8 mouse cellular contexts compared by ENCODE assay signal in genomic region chr9:15307257-15307656, GRCm38 (mm10). TPM values are rescaled to one million over a fixed set of nuclear protein-coding genes. Genes with fewer than 3 reads are reported as not detected.
A peak's percentile ranks its signal among the peaks of the same experiment; 100 is the strongest.
DNase-seq lines count a peak whose midpoint lies in the region; ATAC-seq lines count a peak whose summit lies in the region.

No protein-coding gene starts in this region.

- no peak for ATAC-seq in heart, embryonic 16.5 days (replicated peaks; ENCODE audit: extremely low read depth, insufficient read depth, low FRiP score)
- ATAC-seq in hindbrain, embryonic 14.5 days (ENCODE audit: low FRiP score): no peak
- ATAC-seq in midbrain, embryonic 13.5 days: no peak

- no peaks in the 10 kb centered on the region for H3K9me3 ChIP-seq in heart, embryonic 16.5 days (replicated peaks; ENCODE audit: control insufficient read depth, low read length)
- no peaks in the 10 kb centered on the region for H3K9me3 ChIP-seq in hindbrain, embryonic 14.5 days (ENCODE audit: control insufficient read depth, low read length)
- H3K9me3 ChIP-seq in midbrain, embryonic 13.5 days: no peaks in the 10 kb centered on the region

- whole genome bisulfite sequencing in heart, embryonic 16.5 days: 7% methylated on average over 6 of the region's 6 CpGs
- WGBS in hindbrain, embryonic 14.5 days: 9% methylated on average over 6 of the region's 6 CpGs
- WGBS in midbrain, embryonic 13.5 days: 10% methylated on average over 6 of the region's 6 CpGs

- H3K4me1 ChIP-seq in heart, embryonic 16.5 days (ENCODE audit: control insufficient read depth, insufficient read depth, low read length): peaks cover 22% of the 10 kb centered on the region
- peaks cover 28% of the 10 kb centered on the region for H3K4me1 ChIP-seq in hindbrain, embryonic 14.5 days (replicated peaks; ENCODE audit: control insufficient read depth, insufficient read depth, low read length)
- H3K4me1 ChIP-seq in midbrain, embryonic 13.5 days (replicated peaks): peaks cover 37% of the 10 kb centered on the region

- peak overlapping the region; percentile 96 for H3K27ac ChIP-seq in heart, embryonic 16.5 days (ENCODE audit: low read length)
- H3K27ac ChIP-seq in hindbrain, embryonic 14.5 days: no peak overlapping the region
- no peak overlapping the region for H3K27ac ChIP-seq in midbrain, embryonic 13.5 days

- no peak for DNase-seq in heart, adult 8-10 months (ENCODE audit: low spot score)
- peak; percentile 12 for DNase-seq in NIH3T3 (ENCODE audit: low read depth)
- no peak for DNase-seq in hindbrain, embryonic 14.5 days (ENCODE audit: low spot score)
- DNase-seq in right cerebral cortex, postnatal 14 days: no peak
- no peak for DNase-seq in cerebellum, postnatal 25 days
- no peak for DNase-seq in adrenal gland, adult (ENCODE audit: inconsistent age in 2 of 2, low spot score in 1 of 2)

- H3K4me3 ChIP-seq in heart, embryonic 16.5 days (ENCODE audit: low read length): peak overlapping the region; percentile 95
- H3K4me3 ChIP-seq in hindbrain, embryonic 14.5 days (replicated peaks; ENCODE audit: low read length): peak overlapping the region; percentile 57
- H3K4me3 ChIP-seq in midbrain, embryonic 13.5 days (replicated peaks): peak overlapping the region; percentile 77

- H3K4me2 ChIP-seq in heart, embryonic 16.5 days (ENCODE audit: low read depth, low read length): peak overlapping the region; percentile 70
- peak overlapping the region; percentile 73 for H3K4me2 ChIP-seq in hindbrain, embryonic 14.5 days (replicated peaks)
- H3K4me2 ChIP-seq in midbrain, embryonic 13.5 days (replicated peaks): peak overlapping the region; percentile 91

- peaks cover 28% of the 10 kb centered on the region for H3K36me3 ChIP-seq in heart, embryonic 16.5 days (ENCODE audit: control insufficient read depth, insufficient read depth)
- H3K36me3 ChIP-seq in hindbrain, embryonic 14.5 days (replicated peaks; ENCODE audit: control insufficient read depth, insufficient read depth): peaks cover 49% of the 10 kb centered on the region
- peaks cover 32% of the 10 kb centered on the region for H3K36me3 ChIP-seq in midbrain, embryonic 13.5 days

- peak overlapping the region; percentile 95 for H3K9ac ChIP-seq in heart, embryonic 16.5 days (ENCODE audit: low read length)
- H3K9ac ChIP-seq in hindbrain, embryonic 14.5 days: peak overlapping the region; percentile 80
- peak overlapping the region; percentile 92 for H3K9ac ChIP-seq in midbrain, embryonic 13.5 days (replicated peaks)

- H3K27me3 ChIP-seq in heart, embryonic 16.5 days (ENCODE audit: control insufficient read depth, insufficient read depth, low read length): no peaks in the 10 kb centered on the region
- no peaks in the 10 kb centered on the region for H3K27me3 ChIP-seq in hindbrain, embryonic 14.5 days (ENCODE audit: control insufficient read depth, insufficient read depth, low read length)
- no peaks in the 10 kb centered on the region for H3K27me3 ChIP-seq in midbrain, embryonic 13.5 days

RNA-seq across cellular contexts. Expression of gene 4931406C07Rik, which starts 1.0 kb away (rescaled TPM):
- 5.1 and 6.2 TPM in 2 replicates for polyA plus RNA-seq in heart, embryonic 16.5 days (2015; fragmentation: Nextera tagmentation; extraction: Ambion mirVana)
- total RNA-seq in heart, adult 8-10 months (2022): 1 to 10 TPM; 5.0 to 7.2 (median 5.7) TPM
- polyA plus RNA-seq in hindbrain, embryonic 14.5 days (2014; fragmentation: Nextera tagmentation; extraction: Ambion mirVana): 10.8 and 12.2 TPM in 2 replicates
- 12.7 and 13.4 TPM in 2 replicates for polyA plus RNA-seq in midbrain, embryonic 13.5 days (2015; fragmentation: Nextera tagmentation; extraction: Ambion mirVana)

RNA-seq across cellular contexts. Expression of gene Taf1d, which starts 1.2 kb away (rescaled TPM):
- 40.8 and 47.4 TPM in 2 replicates for polyA plus RNA-seq in heart, embryonic 16.5 days (2015; fragmentation: Nextera tagmentation; extraction: Ambion mirVana)
- 10 to 100 TPM; 20.3 to 33.5 (median 26.0) TPM for total RNA-seq in heart, adult 8-10 months (2022)
- polyA plus RNA-seq in hindbrain, embryonic 14.5 days (2014; fragmentation: Nextera tagmentation; extraction: Ambion mirVana): 41.3 and 43.1 TPM in 2 replicates
- 55.7 and 57.7 TPM in 2 replicates for polyA plus RNA-seq in midbrain, embryonic 13.5 days (2015; fragmentation: Nextera tagmentation; extraction: Ambion mirVana)

RNA-seq across cellular contexts. Expression of gene Med17, which starts 27.5 kb away (rescaled TPM):
- polyA plus RNA-seq in heart, embryonic 16.5 days (2015; fragmentation: Nextera tagmentation; extraction: Ambion mirVana): 19.9 and 21.1 TPM in 2 replicates
- total RNA-seq in heart, adult 8-10 months (2022): 10 to 100 TPM; 14.0 to 17.9 (median 16.1) TPM
- 33.0 and 40.2 TPM in 2 replicates for polyA plus RNA-seq in hindbrain, embryonic 14.5 days (2014; fragmentation: Nextera tagmentation; extraction: Ambion mirVana)
- polyA plus RNA-seq in midbrain, embryonic 13.5 days (2015; fragmentation: Nextera tagmentation; extraction: Ambion mirVana): 34.8 and 38.5 TPM in 2 replicates

RNA-seq across cellular contexts. Expression of gene Cep295, which starts 50.3 kb away (rescaled TPM):
- 7.9 and 8.8 TPM in 2 replicates for polyA plus RNA-seq in heart, embryonic 16.5 days (2015; fragmentation: Nextera tagmentation; extraction: Ambion mirVana)
- 1 to 10 TPM; 4.3 to 5.5 (median 5.3) TPM for total RNA-seq in heart, adult 8-10 months (2022)
- polyA plus RNA-seq in hindbrain, embryonic 14.5 days (2014; fragmentation: Nextera tagmentation; extraction: Ambion mirVana): 16.1 and 16.4 TPM in 2 replicates
- polyA plus RNA-seq in midbrain, embryonic 13.5 days (2015; fragmentation: Nextera tagmentation; extraction: Ambion mirVana): 17.3 and 18.5 TPM in 2 replicates
